8 mouse cellular contexts compared by ENCODE assay signal in the genomic region with DNA sequence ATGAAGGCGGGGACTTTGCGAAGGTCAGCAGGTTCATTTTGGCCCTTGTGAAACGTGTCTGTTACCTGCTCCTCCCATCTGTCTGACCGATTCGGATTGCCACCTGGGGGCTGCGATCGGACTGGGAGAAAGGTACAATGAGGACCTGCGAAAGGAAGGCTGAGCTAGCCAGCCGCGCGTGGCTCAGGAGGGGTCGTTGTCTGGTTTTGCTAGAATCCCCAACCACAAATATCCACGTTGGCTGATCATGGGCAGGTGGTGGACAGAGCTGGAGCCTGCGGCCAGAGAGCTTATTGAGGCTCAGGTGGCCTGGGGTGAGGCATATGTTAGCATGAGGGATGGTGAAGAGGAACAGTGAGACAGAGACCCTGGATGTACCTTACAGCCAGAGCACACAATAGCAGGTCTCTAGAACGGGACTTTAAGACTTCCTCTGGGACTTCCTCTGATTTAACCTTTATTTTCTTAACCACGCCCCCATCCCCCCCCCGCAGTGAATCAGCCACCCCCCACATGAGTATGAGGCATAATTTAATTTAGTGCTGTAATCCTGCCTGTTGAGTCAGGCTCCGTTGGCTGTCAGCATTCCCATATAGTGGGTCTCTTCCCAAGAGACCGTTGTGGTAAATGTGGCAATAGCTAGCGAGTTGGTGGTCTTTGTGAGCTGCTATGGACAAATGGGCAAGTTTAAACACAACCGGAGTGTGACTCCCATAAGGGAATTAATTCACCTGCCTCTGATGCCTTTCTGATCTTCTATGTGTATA. TPM values are rescaled to one million over a fixed set of nuclear protein-coding genes. Genes with fewer than 3 reads are reported as not detected.
DNase-seq lines count a peak whose midpoint lies in the region; ATAC-seq and TF ChIP-seq lines count a peak whose summit lies in the region.

No protein-coding gene starts in this region.

- WGBS in lung, adult 2 months = 6% methylated on average over 21 of the region's 21 CpGs
- WGBS in heart, postnatal 0 days = 10% methylated on average over 21 of the region's 21 CpGs
- 12% methylated on average over 21 of the region's 21 CpGs for WGBS in midbrain, embryonic 10.5 days

- H3K27ac ChIP-seq in heart, postnatal 0 days (ENCODE audit: low read depth) = peak overlapping the region; percentile 85
- peak overlapping the region; percentile 94 for H3K27ac ChIP-seq in midbrain, embryonic 10.5 days (replicated peaks)

- H3K27me3 ChIP-seq in heart, postnatal 0 days (ENCODE audit: control insufficient read depth, insufficient read depth, low read length) = no peaks in the 10 kb centered on the region
- no peaks in the 10 kb centered on the region for H3K27me3 ChIP-seq in midbrain, embryonic 10.5 days (ENCODE audit: low read depth, poor library complexity, severe bottlenecking)

- H3K4me3 ChIP-seq in lung, adult 2 months (replicated peaks; ENCODE audit: extremely low read depth, low read depth, low read length) = peak overlapping the region; percentile 86
- peak overlapping the region; percentile 77 for H3K4me3 ChIP-seq in heart, postnatal 0 days (ENCODE audit: low read depth, low read length)
- peak overlapping the region; percentile 88 for H3K4me3 ChIP-seq in midbrain, embryonic 10.5 days

- H3K36me3 ChIP-seq in heart, postnatal 0 days (replicated peaks; ENCODE audit: control insufficient read depth, insufficient read depth, low read length) = no peaks in the 10 kb centered on the region
- H3K36me3 ChIP-seq in midbrain, embryonic 10.5 days = no peaks in the 10 kb centered on the region

- TF ChIP-seq POLR2A in lung, adult 2 months (IDR thresholded peaks at IDR 0.05; ENCODE audit: borderline replicate concordance, extremely low read depth, low read depth, low read length) = no peak

- no peak for TF ChIP-seq CTCF in lung, adult 2 months (IDR thresholded peaks at IDR 0.05; ENCODE audit: insufficient read depth, low read length)
- no peak for TF ChIP-seq CTCF in heart, postnatal 0 days (IDR thresholded peaks at IDR 0.05; ENCODE audit: low read depth)

- ATAC-seq in heart, postnatal 0 days (ENCODE audit: insufficient read depth, low read depth) = no peak

- no peaks in the 10 kb centered on the region for H3K9me3 ChIP-seq in heart, postnatal 0 days (replicated peaks; ENCODE audit: control insufficient read depth, low read length)
- no peaks in the 10 kb centered on the region for H3K9me3 ChIP-seq in midbrain, embryonic 10.5 days (replicated peaks)

- H3K4me1 ChIP-seq in lung, adult 2 months (ENCODE audit: control insufficient read depth, insufficient read depth, low read length) = peaks cover 14% of the 10 kb centered on the region
- H3K4me1 ChIP-seq in heart, postnatal 0 days (ENCODE audit: control insufficient read depth, insufficient read depth) = peaks cover 23% of the 10 kb centered on the region
- peaks cover 33% of the 10 kb centered on the region for H3K4me1 ChIP-seq in midbrain, embryonic 10.5 days

- TF ChIP-seq EP300 in heart, postnatal 0 days (IDR thresholded peaks at IDR 0.05; ENCODE audit: low read depth) = no peak

- peak overlapping the region; percentile 99 for H3K4me2 ChIP-seq in heart, postnatal 0 days (ENCODE audit: low read depth, low read length)

- peak overlapping the region; percentile 66 for H3K9ac ChIP-seq in heart, postnatal 0 days (replicated peaks; ENCODE audit: low read depth, low read length)

- DNase-seq in lung, adult 2 months = no peak
- no peak for DNase-seq in lung, postnatal 4 days
- DNase-seq in cerebellum, adult 11-12 months = peak; percentile 58
- DNase-seq in heart, postnatal 0 days (ENCODE audit: low spot score) = peak; percentile 11
- DNase-seq in midbrain, embryonic 10.5 days (ENCODE audit: low spot score) = no peak
- no peak for DNase-seq in adipocyte (ENCODE audit: low spot score)
- no peak for DNase-seq in layer of hippocampus, adult 18-20 months (ENCODE audit: low spot score in 2 of 2)
- no peak for DNase-seq in lung, postnatal 25 days (ENCODE audit: low spot score)

RNA-seq across cellular contexts. Expression of a gene that starts 0.9 kb away (rescaled TPM):
- 17.0 and 17.9 TPM in 2 replicates for polyA plus RNA-seq in lung, adult 2 months (2012; rRNA removed)
- total RNA-seq in heart, postnatal 0 days (2014; rRNA removed; ENCODE audit: low replicate concordance) = 10.4 and 20.8 TPM in 2 replicates
- polyA plus RNA-seq in heart, postnatal 0 days (2015; fragmentation: Nextera tagmentation; extraction: Ambion mirVana) = 9.4 and 9.6 TPM in 2 replicates
- polyA plus RNA-seq in midbrain, embryonic 10.5 days (2016; fragmentation: Nextera tagmentation; extraction: Ambion mirVana) = 6.8 and 8.3 TPM in 2 replicates
- total RNA-seq in layer of hippocampus, adult 18-20 months (2021) = 10 to 100 TPM; 25.8 to 27.0 TPM

RNA-seq across cellular contexts. Expression of a gene that starts 43.4 kb away (rescaled TPM):
- 19.8 and 21.4 TPM in 2 replicates for polyA plus RNA-seq in lung, adult 2 months (2012; rRNA removed)
- 19.7 and 43.2 TPM in 2 replicates for total RNA-seq in heart, postnatal 0 days (2014; rRNA removed; ENCODE audit: low replicate concordance)
- polyA plus RNA-seq in heart, postnatal 0 days (2015; fragmentation: Nextera tagmentation; extraction: Ambion mirVana) = 15.2 and 15.5 TPM in 2 replicates
- 386 and 388 TPM in 2 replicates for polyA plus RNA-seq in midbrain, embryonic 10.5 days (2016; fragmentation: Nextera tagmentation; extraction: Ambion mirVana)
- 10 to 100 TPM; 65.4 to 68.8 TPM for total RNA-seq in layer of hippocampus, adult 18-20 months (2021)

Comparison
In these comparisons a context has a peak if more than half of its experiments do, and no peak if none do; other contexts are left out.
1. DNase-seq: peak in cerebellum, adult 11-12 months (single experiment) and heart, postnatal 0 days (single experiment); none in lung, adult 2 months (single experiment), lung, postnatal 4 days (0 of 2), midbrain, embryonic 10.5 days (single experiment), adipocyte (single experiment), layer of hippocampus, adult 18-20 months (0 of 2) and lung, postnatal 25 days (single experiment).
2. RNA of a gene that starts 43.4 kb away (polyA plus RNA-seq): 386 to 388 TPM in midbrain, embryonic 10.5 days; 19.8 to 21.4 TPM in lung, adult 2 months and 15.2 to 15.5 TPM in heart, postnatal 0 days; every median in the first group is over 10 times any median in the second.
3. Peak in every context shown above with its lines, with median percentiles within 50 percentile points of each other: H3K4me3 ChIP-seq.